Mouse (Mus musculus) mature B cell (primary cell): Measurements from ENCODE around the gene Samm50.

Experiments used
- in situ Hi-C: fragments of 300-500 bp; cut with MboI; formaldehyde crosslinking; loops from 2 replicates; pipeline ENCODE4 v1.14.3; 2019

The Samm50 gene

GRCm38 (mm10) chr15:84238552-84238951, 46.5 kb downstream of the Samm50 start:
- in situ Hi-C loops, result no loop called here

DNA sequence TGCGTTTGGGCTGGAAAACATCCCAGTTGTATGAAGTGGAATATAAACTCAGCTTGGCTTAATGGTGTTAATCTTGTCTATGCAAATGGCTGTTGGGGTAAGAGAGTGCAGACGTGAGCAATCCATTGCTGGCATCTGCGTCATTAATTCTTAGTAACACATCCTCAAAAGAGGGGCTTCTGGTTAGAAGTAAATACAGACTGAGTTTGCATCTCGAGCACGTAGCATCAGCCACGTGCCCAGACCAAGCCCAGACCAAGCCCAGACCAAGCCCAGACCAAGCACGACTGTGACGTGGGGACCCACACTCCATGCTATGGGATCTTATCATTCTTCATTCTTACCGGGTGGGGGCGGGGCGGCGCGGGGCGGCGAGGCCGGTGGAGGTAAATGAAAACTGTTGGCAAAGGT, 47.0 kb downstream of the Samm50 start:
- in situ Hi-C loops, result no loop called here

GRCm38 (mm10) chr15:84241520-84241919, 49.5 kb downstream of the Samm50 start:
- in situ Hi-C loops, result no loop called here

GRCm38 (mm10) chr15:84245104-84245503, 53.1 kb downstream of the Samm50 start:
- in situ Hi-C loops, result no loop called here

GRCm38 (mm10) chr15:84246195-84246594, 54.2 kb downstream of the Samm50 start:
- in situ Hi-C loops, result no loop called here

DNA sequence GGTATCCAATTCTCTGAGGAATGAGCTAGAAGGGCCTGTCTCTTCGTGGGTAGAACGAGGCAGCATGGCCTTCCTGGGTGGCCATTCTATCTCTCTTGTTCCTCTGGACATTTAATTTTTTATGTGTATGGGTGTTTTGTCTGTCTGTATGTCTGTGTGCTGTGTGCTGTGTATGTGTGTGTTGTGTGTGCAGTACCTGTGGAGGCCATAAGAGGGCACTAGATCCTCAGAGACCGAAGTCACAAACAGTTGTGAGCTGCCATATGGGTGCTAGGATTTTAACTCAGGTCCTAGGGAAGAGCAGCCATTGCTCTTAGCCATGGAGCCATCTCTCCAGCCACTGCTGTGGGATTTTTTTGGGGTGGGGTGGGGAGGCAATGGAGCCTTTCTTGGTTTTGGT, 55.3 kb downstream of the Samm50 start:
- in situ Hi-C loops, result no loop called here

DNA sequence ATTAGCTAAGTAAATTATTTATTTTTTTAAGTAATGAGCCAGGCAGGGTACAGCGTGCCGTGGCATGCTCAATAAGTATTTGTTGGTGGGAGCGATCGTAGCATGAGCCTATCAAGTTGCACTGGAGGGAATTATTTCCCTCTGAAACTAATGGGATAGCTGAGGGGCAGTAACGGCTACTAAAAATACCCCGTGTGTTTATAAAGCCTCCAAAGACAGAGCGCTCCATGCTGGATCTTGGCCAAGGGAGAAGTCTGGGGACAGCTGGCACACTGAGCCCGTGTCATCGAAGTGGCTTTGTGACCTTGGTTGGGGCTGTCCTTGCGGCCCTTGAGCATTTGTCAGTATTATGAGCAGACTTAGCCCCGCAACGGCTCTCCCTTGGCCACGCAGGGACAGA, 59.2 kb downstream of the Samm50 start:
- in situ Hi-C loops, result no loop called here

DNA sequence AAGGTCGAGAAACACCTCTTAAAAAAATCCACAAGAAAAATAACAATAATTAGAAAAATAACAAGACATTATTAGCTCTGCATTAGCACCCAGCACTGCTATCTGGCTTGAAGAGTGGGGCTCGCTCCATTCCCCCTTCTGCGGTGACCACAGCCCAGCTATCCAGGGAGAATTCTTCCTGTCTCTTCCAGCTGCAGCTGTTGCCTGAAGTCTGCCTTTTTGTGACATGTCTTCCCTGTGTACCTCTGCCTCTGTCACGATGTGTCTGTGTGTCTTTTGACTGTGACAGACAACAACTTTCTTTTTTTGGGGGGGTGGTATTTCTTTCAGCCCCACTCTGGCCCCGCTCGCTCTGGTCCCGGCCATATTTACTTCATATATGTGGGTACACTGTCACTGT, 60.6 kb downstream of the Samm50 start:
- in situ Hi-C loops, result no loop called here

- in situ Hi-C loops, result no loop called here
These were observed 61.7 kb downstream of the Samm50 start for GRCm38 (mm10) chr15:84253757-84254156.

DNA sequence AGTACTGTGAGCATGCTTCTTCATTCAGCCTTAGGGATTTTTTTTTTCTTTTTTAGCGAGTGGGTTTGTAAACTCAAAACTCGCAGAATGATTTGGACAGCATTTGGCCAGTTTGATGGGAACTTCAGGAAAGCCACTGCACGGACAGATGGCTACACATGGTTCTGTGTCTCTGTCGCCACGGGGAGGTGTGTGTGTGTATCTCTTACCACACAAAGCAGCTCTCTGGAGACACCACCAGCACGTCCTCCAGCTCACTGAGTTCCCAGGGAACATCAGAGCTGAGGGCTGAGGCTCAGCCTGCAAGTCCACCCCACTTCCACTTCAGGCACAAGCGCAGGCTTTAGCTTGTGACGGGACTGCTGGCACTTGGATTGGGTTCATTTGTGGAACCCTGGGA, 62.3 kb downstream of the Samm50 start:
- in situ Hi-C loops, result no loop called here

DNA sequence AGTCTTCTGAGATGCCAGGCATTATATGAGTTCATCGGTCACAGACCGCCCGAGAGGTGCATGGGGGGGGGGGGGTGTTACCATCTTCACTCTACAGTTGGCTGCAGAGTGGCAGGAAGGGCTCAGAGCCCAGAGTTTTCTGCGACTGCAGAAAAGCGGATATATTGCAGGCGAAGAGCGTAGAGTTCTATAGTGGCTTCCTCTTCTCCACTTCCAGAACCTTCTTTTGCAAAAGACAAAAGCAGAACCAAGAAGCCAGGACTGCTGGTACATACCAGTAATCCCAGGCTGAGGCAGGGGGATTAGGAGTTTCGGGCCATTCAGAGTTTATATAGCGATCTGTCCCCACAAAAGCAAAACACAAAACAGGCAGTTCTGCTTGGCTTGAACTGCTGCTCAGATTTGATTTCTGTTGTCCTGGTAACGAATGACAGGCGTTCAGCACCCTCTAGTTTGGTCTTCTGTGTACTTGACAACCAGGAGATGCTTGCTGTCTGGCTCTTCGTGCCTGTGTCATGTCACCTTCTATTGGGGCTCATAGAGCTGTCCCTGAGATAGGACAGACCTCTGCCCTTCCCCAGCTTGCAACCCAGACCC, 64.3 kb downstream of the Samm50 start:
- in situ Hi-C loops, result no loop called here

DNA sequence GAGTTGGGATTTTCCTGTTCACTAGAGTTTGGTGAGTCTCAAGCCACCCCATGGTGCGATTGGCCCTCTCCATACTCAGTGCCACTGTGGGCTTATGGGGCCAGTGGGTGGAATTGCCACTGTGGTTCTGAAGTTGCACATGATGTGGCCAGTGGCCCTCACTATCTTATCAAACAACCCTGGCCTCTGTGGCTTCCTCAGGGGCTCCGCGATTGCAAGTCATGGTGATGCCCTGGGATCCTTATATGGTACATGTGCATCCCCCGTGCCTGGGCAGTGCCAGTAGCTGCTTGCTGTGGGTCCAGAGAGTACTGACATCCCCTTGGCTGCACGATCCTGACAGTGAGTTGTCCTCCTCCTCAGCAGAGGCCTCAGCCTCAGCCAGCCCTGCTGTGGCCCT, 64.8 kb downstream of the Samm50 start:
- in situ Hi-C loops, result no loop called here

GRCm38 (mm10) chr15:84258602-84259355, 66.7 kb downstream of the Samm50 start:
- in situ Hi-C loops, result no loop called here

- in situ Hi-C loops, result no loop called here
These were observed 68.2 kb downstream of the Samm50 start for GRCm38 (mm10) chr15:84260123-84260822.

- in situ Hi-C loops, result no loop called here
These were observed 70.6 kb downstream of the Samm50 start for GRCm38 (mm10) chr15:84262630-84263029.

GRCm38 (mm10) chr15:84263573-84263972, 71.5 kb downstream of the Samm50 start:
- in situ Hi-C loops, result no loop called here

DNA sequence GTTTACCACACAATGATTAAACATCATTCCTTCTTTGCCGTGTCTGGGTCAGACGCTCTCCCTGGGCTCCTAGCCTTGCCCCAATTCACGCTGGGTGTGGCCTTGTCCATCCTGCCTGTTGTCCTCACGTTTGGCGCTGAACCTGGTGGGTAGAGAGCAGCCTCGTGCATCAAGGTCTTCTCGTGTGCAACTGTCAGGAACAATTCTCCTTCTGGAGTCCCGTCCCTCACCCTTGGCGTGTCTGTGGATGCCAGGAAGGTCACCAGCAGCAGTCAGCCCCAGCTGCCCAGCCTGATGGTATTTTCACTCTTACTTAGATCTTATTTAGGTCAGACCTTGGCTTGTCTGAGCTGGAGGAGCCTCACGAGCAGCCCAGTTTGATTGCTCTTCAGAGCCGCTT, 73.1 kb downstream of the Samm50 start:
- in situ Hi-C loops, result no loop called here

DNA sequence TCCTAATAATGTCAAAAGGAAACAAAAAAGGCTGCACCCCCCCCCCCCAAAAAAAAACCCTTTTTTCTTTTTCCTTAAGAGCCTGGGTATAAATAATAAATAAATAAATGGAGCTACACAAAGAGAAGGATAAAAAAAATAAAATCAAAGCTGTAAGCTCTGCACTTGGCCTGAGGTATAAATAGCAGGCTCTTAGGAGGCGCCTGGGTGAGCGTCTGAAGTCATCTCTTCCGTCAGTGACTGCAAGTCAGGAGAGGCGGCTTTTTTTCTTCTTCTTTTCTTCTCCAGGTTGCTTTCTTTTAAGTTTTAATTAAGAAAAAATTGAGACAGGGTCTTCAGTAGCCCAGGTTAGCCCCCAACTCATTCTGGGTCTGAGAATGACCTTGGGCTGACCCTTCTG, 74.2 kb downstream of the Samm50 start:
- in situ Hi-C loops, result no loop called here
